Mouse (Mus musculus) MEL (cell line): ENCODE results near the gene Atr. TPM values are rescaled to one million over a fixed set of nuclear protein-coding genes. Genes with fewer than 3 reads are reported as not detected.
"Not testable (repeated sequence)": the region's sequence is repeated elsewhere in the genome, so short reads cannot be mapped to it uniquely, and the experiment has no call there.

Source experiments
- DNase-seq: peaks from one replicate; pipeline ENCODE4 v3.0.0; 2011; ENCODE audit warnings: low read depth, low spot score
- H3K27ac ChIP-seq: 2 replicates; pipeline ENCODE4 v1.5.1; 2012; ENCODE audit warnings: low read depth, mild to moderate bottlenecking, control low read depth, low read length, moderate library complexity; ENCODE audit not compliant: control insufficient read depth
- H3K27me3 ChIP-seq, 2 experiments: fragments of 150-350 bp in 1 of 2; sonication (generic) in 1 of 2; 2 replicates each; pipeline ENCODE4 v1.6.1; 2012; ENCODE audit warnings: low read length in 2 of 2, mild to moderate bottlenecking in 2 of 2, improper control_type of control experiment in 1 of 2, moderate library complexity in 1 of 2; ENCODE audit not compliant: insufficient read depth in 2 of 2, control insufficient read depth in 1 of 2
- H3K36me3 ChIP-seq, 2 experiments: 2 replicates each; pipeline ENCODE4 v1.6.1; 2012 to 2014; ENCODE audit warnings: low read length in 2 of 2, improper control_type of control experiment in 1 of 2, inconsistent platforms in 1 of 2, mild to moderate bottlenecking in 1 of 2; ENCODE audit not compliant: insufficient read depth in 2 of 2, control insufficient read depth in 1 of 2
- H3K4me1 ChIP-seq, 2 experiments: fragments of 150-350 bp in 1 of 2; sonication (generic) in 1 of 2; 2 replicates each; pipeline ENCODE4 v1.6.1; 2012; ENCODE audit warnings: low read length in 2 of 2, improper control_type of control experiment in 1 of 2, mild to moderate bottlenecking in 1 of 2; ENCODE audit not compliant: insufficient read depth in 2 of 2, control insufficient read depth in 1 of 2
- H3K4me3 ChIP-seq, 2 experiments: fragments of 150-350 bp in 1 of 2; sonication (generic) in 1 of 2; 2 replicates each; pipeline ENCODE4 v1.5.1; 2012; ENCODE audit warnings: low read depth in 2 of 2, low read length in 2 of 2, mild to moderate bottlenecking in 2 of 2, moderate library complexity in 2 of 2, control low read depth in 1 of 2, improper control_type of control experiment in 1 of 2; ENCODE audit not compliant: control insufficient read depth in 1 of 2, insufficient read depth in 1 of 2
- H3K79me2 ChIP-seq: 2 replicates; pipeline ENCODE4 v1.6.1; 2012; ENCODE audit warnings: mild to moderate bottlenecking, low read length, moderate library complexity; ENCODE audit not compliant: control insufficient read depth, poor library complexity, insufficient read depth
- H3K9ac ChIP-seq: 2 replicates; pipeline ENCODE4 v1.6.1; 2012; ENCODE audit warnings: low read depth, mild to moderate bottlenecking, control low read depth, low read length, moderate library complexity; ENCODE audit not compliant: control insufficient read depth, poor library complexity, severe bottlenecking
- H3K9me3 ChIP-seq: fragments of 150-350 bp; sonication (generic); replicated peaks from 2 replicates; pipeline ENCODE4 v1.6.1; 2012; ENCODE audit warnings: mild to moderate bottlenecking, low read length, improper control_type of control experiment, moderate library complexity; ENCODE audit not compliant: insufficient read depth
- CHD1 ChIP-seq: IDR thresholded peaks from 2 replicates; pipeline ENCODE4 v1.6.1; 2012; ENCODE audit warnings: low read depth, mild to moderate bottlenecking, inconsistent platforms, low read length, improper control_type of control experiment
- E2F4 ChIP-seq: IDR thresholded peaks from 2 replicates; pipeline ENCODE4 v1.6.1; 2011; ENCODE audit warnings: low read depth, low read length, improper control_type of control experiment, borderline replicate concordance
- EP300 ChIP-seq, 2 experiments: IDR thresholded peaks; 2 replicates each; pipeline ENCODE4 v1.6.1; 2011; ENCODE audit warnings: improper control_type of control experiment in 2 of 2, low read length in 2 of 2, low read depth in 1 of 2, mild to moderate bottlenecking in 1 of 2
- GATA1 ChIP-seq: IDR thresholded peaks from 2 replicates; pipeline ENCODE4 v1.6.1; 2011; ENCODE audit warnings: low read depth, low read length, improper control_type of control experiment
- JUND ChIP-seq: IDR thresholded peaks from 2 replicates; pipeline ENCODE4 v1.6.1; 2011; ENCODE audit warnings: low read depth, mild to moderate bottlenecking, improper control_type of control experiment, low read length
- KAT2A ChIP-seq: conservative IDR thresholded peaks from 2 replicates; pipeline ENCODE4 v1.6.1; 2012; ENCODE audit warnings: low read depth, low read length, improper control_type of control experiment, inconsistent platforms
- MAZ ChIP-seq: IDR thresholded peaks from 2 replicates; pipeline ENCODE4 v1.6.1; 2012; ENCODE audit warnings: low read depth, mild to moderate bottlenecking, inconsistent platforms, low read length, improper control_type of control experiment
- MEF2A ChIP-seq: IDR thresholded peaks from 2 replicates; pipeline ENCODE4 v1.6.1; 2014; ENCODE audit warnings: low read depth, mild to moderate bottlenecking, inconsistent platforms, low read length, improper control_type of control experiment; ENCODE audit not compliant: poor library complexity, insufficient replicate concordance, severe bottlenecking; ENCODE audit errors: extremely low read depth
- NRF1 ChIP-seq: IDR thresholded peaks from 2 replicates; pipeline ENCODE4 v1.6.1; 2014; ENCODE audit warnings: low read depth, mild to moderate bottlenecking, inconsistent platforms, low read length, improper control_type of control experiment, moderate library complexity; ENCODE audit not compliant: poor library complexity, insufficient read depth, severe bottlenecking
- RAD21 ChIP-seq: IDR thresholded peaks from 2 replicates; pipeline ENCODE4 v1.6.1; 2011; ENCODE audit warnings: mild to moderate bottlenecking, low read depth, low read length, improper control_type of control experiment
- RCOR1 ChIP-seq: IDR thresholded peaks from 2 replicates; pipeline ENCODE4 v1.6.1; 2012; ENCODE audit warnings: low read depth, mild to moderate bottlenecking, inconsistent platforms, low read length, improper control_type of control experiment
- SMC3 ChIP-seq: IDR thresholded peaks from 2 replicates; pipeline ENCODE4 v1.6.1; 2011; ENCODE audit warnings: low read depth, low read length, improper control_type of control experiment
- TBP ChIP-seq: IDR thresholded peaks from 2 replicates; pipeline ENCODE4 v1.8.0; 2011; ENCODE audit warnings: low read depth, low read length, improper control_type of control experiment
- UBTF ChIP-seq: IDR thresholded peaks from 2 replicates; pipeline ENCODE4 v1.6.1; 2012; ENCODE audit warnings: low read depth, mild to moderate bottlenecking, inconsistent platforms, low read length, improper control_type of control experiment, moderate library complexity, borderline replicate concordance; ENCODE audit not compliant: insufficient read depth
- USF1 ChIP-seq: IDR thresholded peaks from 2 replicates; pipeline ENCODE4 v1.6.1; 2014; ENCODE audit warnings: low read depth, mild to moderate bottlenecking, inconsistent platforms, low read length, improper control_type of control experiment, moderate library complexity
- USF2 ChIP-seq, 2 experiments: IDR thresholded peaks; 2 replicates each; pipeline ENCODE4 v1.6.1; 2011 to 2012; ENCODE audit warnings: improper control_type of control experiment in 2 of 2, low read length in 2 of 2, borderline replicate concordance in 1 of 2, inconsistent platforms in 1 of 2, low read depth in 1 of 2, mild to moderate bottlenecking in 1 of 2; ENCODE audit not compliant: insufficient read depth in 1 of 2
- ZKSCAN1 ChIP-seq: IDR thresholded peaks from 2 replicates; pipeline ENCODE4 v1.6.1; 2012; ENCODE audit warnings: low read depth, mild to moderate bottlenecking, inconsistent platforms, low read length, improper control_type of control experiment, moderate library complexity
- polyA plus RNA-seq, 2 experiments: library from polyadenylated mRNA; stranded (reverse) in 1 of 2; unstranded in 1 of 2; fragments of >175 nt in 1 of 2; fragments of >200 nt in 1 of 2; gene quantifications; 2 replicates each; pipeline versions ENCODE4 v1.2.1 to v1.2.4; 2012; ENCODE audit warnings: low replicate concordance in 2 of 2, low read depth in 1 of 2; ENCODE audit not compliant: insufficient read length in 2 of 2, insufficient read depth in 1 of 2, missing spikeins in 1 of 2
- total RNA-seq: library from RNA; depleted of rRNA; stranded (reverse); fragments of 300-350 nt; gene quantifications from 2 replicates; pipeline ENCODE4 v1.2.3, GENCODE M21; 2012

Atr gene
- total and polyA plus RNA-seq, 3 experiments = 12.2 to 19.6 TPM; not detected in 1

DNA sequence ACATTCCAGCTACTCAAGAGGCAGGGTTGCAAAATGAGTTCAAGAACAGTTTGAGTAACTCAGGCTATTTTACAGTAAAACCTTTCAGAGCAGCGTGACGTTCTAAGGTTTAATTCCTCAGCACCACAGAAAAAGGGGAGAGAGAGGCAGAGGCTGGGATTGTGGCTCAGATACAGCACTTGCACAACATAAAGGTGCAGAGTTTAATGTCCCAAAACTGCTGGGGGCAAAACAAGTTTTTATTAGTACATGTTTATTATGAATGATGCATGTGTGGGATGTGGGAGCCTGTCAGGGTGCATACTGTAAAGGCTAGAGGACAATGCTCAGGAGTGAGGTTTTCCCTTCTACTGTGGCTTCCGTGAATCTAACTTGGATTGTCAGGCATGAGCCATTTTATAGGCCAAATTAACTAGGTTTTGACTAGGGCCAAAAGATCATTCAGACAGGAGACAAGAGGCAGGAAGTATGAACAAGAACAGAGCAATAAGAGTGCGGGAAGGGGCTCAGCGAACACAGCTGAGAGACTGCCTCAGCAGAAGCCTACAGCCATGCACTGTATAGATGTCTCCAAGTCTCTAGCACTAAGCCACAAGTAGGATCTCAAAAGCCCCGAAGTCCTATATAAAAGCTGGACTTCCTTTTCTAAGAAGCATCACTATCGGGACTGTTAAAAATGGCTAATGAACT, 100.8 kb downstream of the Atr start:
- no peak overlapping the region for H3K9ac ChIP-seq
- DNase-seq = no peak
- no peak for TF ChIP-seq EP300 (IDR thresholded peaks at IDR 0.05; ENCODE audit: low read depth in 1 of 2, low read length in 2 of 2)
- no peak for TF ChIP-seq UBTF
- TF ChIP-seq NRF1 = no peak
- TF ChIP-seq TBP = no peak
- TF ChIP-seq E2F4 = no peak
- no peak for TF ChIP-seq USF1
- no peak for TF ChIP-seq KAT2A
- no peak for TF ChIP-seq JUND
- no peak for TF ChIP-seq RAD21
- no peak for TF ChIP-seq GATA1
- TF ChIP-seq USF2 (IDR thresholded peaks at IDR 0.05; ENCODE audit: borderline replicate concordance in 1 of 2, insufficient read depth in 1 of 2, low read depth in 1 of 2, low read length in 2 of 2) = no peak
- TF ChIP-seq SMC3 = no peak
- no peak for TF ChIP-seq RCOR1
- no peak for TF ChIP-seq MEF2A
- no peak for TF ChIP-seq CHD1
- no peak for TF ChIP-seq MAZ
- TF ChIP-seq ZKSCAN1 = no peak

GRCm38 (mm10) chr9:95958731-95959105, 101.3 kb downstream of the Atr start:
- Histone ChIP-seq H3K36me3 (peaks cover 0 to 37% of the 10 kb centered on the region in 2 experiments; a peak in 2 of 4 replicates), H3K79me2 (peaks cover 32% of the 10 kb centered on the region), H3K4me1 (peaks cover 15 to 26% of the 10 kb centered on the region in 2 experiments)
- H3K4me3 ChIP-seq, DNase-seq, H3K27me3 ChIP-seq, H3K9ac ChIP-seq, H3K27ac ChIP-seq, H3K9me3 ChIP-seq: not testable (repeated sequence)

More for the DNA sequence above, 100.8 kb downstream of the Atr start:
- Histone ChIP-seq H3K27me3 (no peaks in the 10 kb centered on the region), H3K4me1 (peaks cover 18 to 26% of the 10 kb centered on the region in 2 experiments), H3K4me3 (no peak overlapping the region), H3K27ac (no peak overlapping the region), H3K9me3 (no peaks in the 10 kb centered on the region), H3K36me3 (peaks cover 0 to 37% of the 10 kb centered on the region in 2 experiments; a peak in 2 of 4 replicates), H3K79me2 (peaks cover 31% of the 10 kb centered on the region)
